Mouse (Mus musculus) lung, embryonic 14.5 days (tissue): ENCODE data around the gene Tmem230. TPM values are rescaled to one million over a fixed set of nuclear protein-coding genes. Genes with fewer than 3 reads are reported as not detected.

ENCODE experiments used
- ATAC-seq: fragments of 200-750 bp; cut with Nextera tagmentation; 2 replicates; pipeline ENCODE4 v1.8.0; 2017; ENCODE audit warnings: mild to moderate bottlenecking, moderate TSS enrichment, moderate library complexity; ENCODE audit not compliant: insufficient read depth
- DNase-seq: peaks from one replicate; pipeline ENCODE4 v3.0.0-alpha.2; 2015
- H3K27ac ChIP-seq: fragments of 300-500 bp; sonication (generic); 2 replicates; pipeline ENCODE4 v1.5.1; 2014; ENCODE audit warnings: low read depth, mild to moderate bottlenecking, moderate library complexity
- H3K27me3 ChIP-seq: fragments of 300-500 bp; sonication (generic); 2 replicates; pipeline ENCODE4 v1.6.1; 2014; ENCODE audit warnings: low read length, control low read depth; ENCODE audit not compliant: insufficient read depth
- H3K36me3 ChIP-seq: fragments of 300-500 bp; sonication (generic); 2 replicates; pipeline ENCODE4 v1.6.1; 2014; ENCODE audit warnings: control low read depth; ENCODE audit not compliant: insufficient read depth
- H3K4me1 ChIP-seq: fragments of 300-500 bp; sonication (generic); 2 replicates; pipeline ENCODE4 v1.6.1; 2014; ENCODE audit warnings: antibody characterized with exemption, control low read depth; ENCODE audit not compliant: insufficient read depth
- H3K4me2 ChIP-seq: fragments of 300-500 bp; sonication (generic); 2 replicates; pipeline ENCODE4 v1.6.1; 2014; ENCODE audit warnings: mild to moderate bottlenecking
- H3K4me3 ChIP-seq: fragments of 300-500 bp; sonication (generic); 2 replicates; pipeline ENCODE4 v1.5.1; 2014; ENCODE audit warnings: low read depth, low read length
- H3K9ac ChIP-seq: fragments of 300-500 bp; sonication (generic); 2 replicates; pipeline ENCODE4 v1.6.1; 2014
- H3K9me3 ChIP-seq: fragments of 300-500 bp; sonication (generic); 2 replicates; pipeline ENCODE4 v1.6.1; 2016; ENCODE audit warnings: low read depth, low read length, control low read depth
- CTCF ChIP-seq: IDR thresholded peaks from 2 replicates; pipeline ENCODE4 v1.5.1; 2016; ENCODE audit warnings: antibody characterized with exemption, low read depth
- WGBS: fragments of 180-500 bp; shearing (Covaris S2); extraction: QIAGEN DNeasy Blood & Tissue Kit; methylation state at CpG from one replicate; pipeline ENCODE4 v1.1.7; 2014; 5-methylcytosine and 5-hydroxymethylcytosine counted together
- polyA plus RNA-seq: library from polyadenylated mRNA; unstranded; fragments of >200 nt; fragmentation: Nextera tagmentation; extraction: Ambion mirVana; gene quantifications from 2 replicates; pipeline ENCODE4 v1.2.1, GENCODE M21; 2014

Gene Tmem230
- polyA plus RNA-seq, 1 experiment from 2014 or later = 39.9 TPM

GRCm38 (mm10) chr2:132280518-132281120 lies 33.0 kb upstream of the Tmem230 start:
- no peak for TF ChIP-seq CTCF
- Histone ChIP-seq H3K4me1 (peaks cover 8% of the 10 kb centered on the region; the same call in 1 of the 2 replicates), H3K27me3 (no peaks in the 10 kb centered on the region), H3K4me2 (no peak overlapping the region), H3K27ac (no peak overlapping the region), H3K4me3 (no peak overlapping the region), H3K9ac (no peak overlapping the region), H3K36me3 (no peaks in the 10 kb centered on the region), H3K9me3 (no peaks in the 10 kb centered on the region)
- 81% methylated on average over 10 of the region's 10 CpGs for WGBS
- ATAC-seq = no peak
- DNase-seq = no peak

GRCm38 (mm10) chr2:132279978-132280377 lies 32.4 kb upstream of the Tmem230 start:
- H3K9ac ChIP-seq = no peak overlapping the region

GRCm38 (mm10) chr2:132279336-132279882 lies 31.8 kb upstream of the Tmem230 start:
- H3K27me3 ChIP-seq = no peaks in the 10 kb centered on the region
- DNase-seq (no peak), ATAC-seq (no peak)
- H3K27ac ChIP-seq = no peak overlapping the region
- H3K9me3 ChIP-seq = no peaks in the 10 kb centered on the region
- H3K36me3 ChIP-seq = no peaks in the 10 kb centered on the region
- H3K9ac ChIP-seq = no peak overlapping the region
- peaks cover 8% of the 10 kb centered on the region; the same call in 1 of the 2 replicates for H3K4me1 ChIP-seq
- no peak overlapping the region for H3K4me3 ChIP-seq
- TF ChIP-seq CTCF = no peak
- H3K4me2 ChIP-seq = no peak overlapping the region
- WGBS = 62% methylated on average over 3 of the region's 3 CpGs

More at GRCm38 (mm10) chr2:132279978-132280377, 32.4 kb upstream of the Tmem230 start:
- Histone ChIP-seq H3K4me2 (no peak overlapping the region), H3K4me1 (peaks cover 8% of the 10 kb centered on the region; the same call in 1 of the 2 replicates), H3K27ac (no peak overlapping the region), H3K36me3 (no peaks in the 10 kb centered on the region), H3K27me3 (no peaks in the 10 kb centered on the region), H3K4me3 (no peak overlapping the region), H3K9me3 (no peaks in the 10 kb centered on the region)
- DNase-seq = no peak
- WGBS = 64% methylated on average over 4 of the region's 4 CpGs
- no peak for TF ChIP-seq CTCF
- ATAC-seq = no peak

GRCm38 (mm10) chr2:132278273-132278853 lies 30.8 kb upstream of the Tmem230 start:
- Histone ChIP-seq H3K4me2 (no peak overlapping the region), H3K27me3 (no peaks in the 10 kb centered on the region), H3K36me3 (no peaks in the 10 kb centered on the region), H3K9me3 (no peaks in the 10 kb centered on the region), H3K27ac (no peak overlapping the region), H3K9ac (no peak overlapping the region), H3K4me3 (no peak overlapping the region), H3K4me1 (peaks cover 6% of the 10 kb centered on the region; the same call in 1 of the 2 replicates)
- no peak for TF ChIP-seq CTCF
- WGBS = 72% methylated on average over 8 of the region's 8 CpGs
- no peak for ATAC-seq
- no peak for DNase-seq

- 54% methylated on average over 4 of the region's 4 CpGs for WGBS
- Histone ChIP-seq H3K9ac (no peak overlapping the region), H3K4me2 (no peak overlapping the region), H3K27ac (no peak overlapping the region), H3K4me3 (no peak overlapping the region), H3K9me3 (no peaks in the 10 kb centered on the region), H3K27me3 (no peaks in the 10 kb centered on the region), H3K4me1 (no peaks in the 10 kb centered on the region), H3K36me3 (no peaks in the 10 kb centered on the region)
- DNase-seq = no peak
- no peak for TF ChIP-seq CTCF
- ATAC-seq = no peak
Observed at GRCm38 (mm10) chr2:132276249-132276648, 28.6 kb upstream of the Tmem230 start.

GRCm38 (mm10) chr2:132275527-132275926 lies 27.9 kb upstream of the Tmem230 start:
- no peaks in the 10 kb centered on the region for H3K4me1 ChIP-seq
- DNase-seq (no peak), ATAC-seq (no peak)
- H3K4me3 ChIP-seq = no peak overlapping the region
- H3K27ac ChIP-seq = no peak overlapping the region
- H3K27me3 ChIP-seq = no peaks in the 10 kb centered on the region
- H3K36me3 ChIP-seq = no peaks in the 10 kb centered on the region
- H3K9ac ChIP-seq = no peak overlapping the region
- WGBS = 73% methylated on average over 4 of the region's 4 CpGs
- TF ChIP-seq CTCF = peak; percentile 31
- no peaks in the 10 kb centered on the region for H3K9me3 ChIP-seq
- no peak overlapping the region for H3K4me2 ChIP-seq

GRCm38 (mm10) chr2:132272694-132273389 lies 25.2 kb upstream of the Tmem230 start:
- no peak overlapping the region for H3K9ac ChIP-seq
- no peak overlapping the region for H3K4me3 ChIP-seq
- no peaks in the 10 kb centered on the region for H3K27me3 ChIP-seq
- no peak for TF ChIP-seq CTCF
- no peak for ATAC-seq
- H3K4me2 ChIP-seq = no peak overlapping the region
- H3K27ac ChIP-seq = no peak overlapping the region; the same call in 1 of the 2 replicates
- H3K4me1 ChIP-seq = no peaks in the 10 kb centered on the region
- DNase-seq = no peak
- H3K9me3 ChIP-seq = no peaks in the 10 kb centered on the region
- H3K36me3 ChIP-seq = no peaks in the 10 kb centered on the region
- WGBS = 26% methylated on average over 6 of the region's 6 CpGs
